ENCODE assay signal across 29 mouse cellular contexts in the genomic region with DNA sequence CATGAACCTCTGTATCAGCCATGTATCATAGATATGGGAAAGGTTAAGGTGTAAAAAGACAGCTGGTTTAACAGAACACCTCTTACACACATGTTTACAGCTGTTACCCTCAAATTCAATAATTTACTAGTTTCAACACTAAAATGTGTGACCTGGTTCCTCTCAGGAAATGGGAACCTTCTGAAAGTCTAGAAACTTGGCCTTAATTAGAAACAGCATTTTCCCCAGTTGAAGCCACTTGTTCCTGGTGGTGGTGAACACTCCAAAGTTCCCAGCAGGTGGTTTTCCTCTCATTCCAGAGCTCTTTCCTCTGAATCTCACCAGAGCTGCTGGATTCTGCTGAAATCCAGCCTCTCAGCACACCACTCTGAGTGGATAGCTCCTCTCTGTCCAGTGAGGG.
DNase-seq lines count a peak whose midpoint lies in the region; ATAC-seq and TF ChIP-seq lines count a peak whose summit lies in the region.
"Had no signal": no experiment of that assay in that cellular context is flagged by ENCODE, and none has a peak within 500 bp of the region (broad histone marks: within the 10 kb centered on the region; RNA-seq: fewer than 3 reads in every experiment).

No protein-coding gene starts in this region.

- no peak for TF ChIP-seq CTCF in layer of hippocampus, adult 2 months (conservative IDR thresholded peaks at IDR 0.05)

- H3K27me3 ChIP-seq in limb, embryonic 12.5 days: no peaks in the 10 kb centered on the region
- no peaks in the 10 kb centered on the region for H3K27me3 ChIP-seq in forebrain, embryonic 10.5 days (ENCODE audit: poor library complexity, severe bottlenecking)
- H3K27me3 ChIP-seq: embryonic facial prominence, embryonic 12.5 days; embryonic facial prominence, embryonic 15.5 days; heart, embryonic 12.5 days; heart, embryonic 15.5 days; hindbrain, embryonic 13.5 days had no signal

- no peak for ATAC-seq in limb, embryonic 12.5 days (ENCODE audit: insufficient number of reproducible peaks, insufficient read depth, low FRiP score, low TSS enrichment, low read depth)
- no peak for ATAC-seq in erythroblast, adult 5-6 weeks (replicated peaks; ENCODE audit: low FRiP score, poor library complexity, severe bottlenecking)
- ATAC-seq: activated CD4-positive, CD25-positive, alpha-beta regulatory T cell, adult 4 months; forebrain, embryonic 14.5 days; forebrain, postnatal 0 days; hindbrain, embryonic 16.5 days; inflammation-experienced regulatory T-cells, adult 6 months had no signal

- H3K27ac ChIP-seq in layer of hippocampus, adult 2 months: peak overlapping the region; percentile 78
- H3K27ac ChIP-seq in limb, embryonic 12.5 days: peak overlapping the region; percentile 62
- H3K27ac ChIP-seq in forebrain, embryonic 10.5 days: no peak overlapping the region
- H3K27ac ChIP-seq: embryonic facial prominence, embryonic 12.5 days; embryonic facial prominence, embryonic 15.5 days; heart, embryonic 15.5 days; hindbrain, embryonic 10.5 days; hindbrain, embryonic 13.5 days had no signal

- H3K36me3 ChIP-seq in limb, embryonic 12.5 days: no peaks in the 10 kb centered on the region
- no peaks in the 10 kb centered on the region for H3K36me3 ChIP-seq in forebrain, embryonic 10.5 days (replicated peaks)
- H3K36me3 ChIP-seq: embryonic facial prominence, embryonic 12.5 days; embryonic facial prominence, embryonic 15.5 days; heart, embryonic 12.5 days; heart, embryonic 15.5 days; hindbrain, embryonic 10.5 days; hindbrain, embryonic 13.5 days had no signal

- peaks cover 26% of the 10 kb centered on the region for H3K4me1 ChIP-seq in limb, embryonic 12.5 days (replicated peaks)
- H3K4me1 ChIP-seq in forebrain, embryonic 10.5 days: peaks cover 14% of the 10 kb centered on the region; the same call in 1 of the 2 replicates
- H3K4me1 ChIP-seq: embryonic facial prominence, embryonic 12.5 days; embryonic facial prominence, embryonic 15.5 days; heart, embryonic 12.5 days; heart, embryonic 15.5 days; hindbrain, embryonic 10.5 days; hindbrain, embryonic 13.5 days had no signal

- 0 out of 2 replicates have a peak overlapping the region, but pooled peaks have one; percentile 5 for H3K4me2 ChIP-seq in limb, embryonic 12.5 days
- H3K4me2 ChIP-seq: embryonic facial prominence, embryonic 12.5 days; embryonic facial prominence, embryonic 15.5 days; heart, embryonic 12.5 days; heart, embryonic 15.5 days; hindbrain, embryonic 13.5 days had no signal

- H3K4me3 ChIP-seq in layer of hippocampus, adult 2 months: no peak overlapping the region
- no peak overlapping the region for H3K4me3 ChIP-seq in limb, embryonic 12.5 days (replicated peaks)
- H3K4me3 ChIP-seq in forebrain, embryonic 10.5 days: no peak overlapping the region
- H3K4me3 ChIP-seq: embryonic facial prominence, embryonic 12.5 days; embryonic facial prominence, embryonic 15.5 days; erythroblast, embryonic 14.5 days; heart, embryonic 12.5 days; heart, embryonic 15.5 days; hindbrain, embryonic 10.5 days; hindbrain, embryonic 13.5 days had no signal

- H3K9me3 ChIP-seq in limb, embryonic 12.5 days: no peaks in the 10 kb centered on the region
- H3K9me3 ChIP-seq in forebrain, embryonic 10.5 days: no peaks in the 10 kb centered on the region
- H3K9me3 ChIP-seq: embryonic facial prominence, embryonic 12.5 days; embryonic facial prominence, embryonic 15.5 days; heart, embryonic 12.5 days; heart, embryonic 15.5 days; hindbrain, embryonic 10.5 days; hindbrain, embryonic 13.5 days had no signal

- no peak overlapping the region for H3K9ac ChIP-seq in limb, embryonic 12.5 days (replicated peaks)
- H3K9ac ChIP-seq: embryonic facial prominence, embryonic 12.5 days; embryonic facial prominence, embryonic 15.5 days; forebrain, postnatal 0 days; heart, embryonic 12.5 days; heart, embryonic 15.5 days; hindbrain, embryonic 13.5 days had no signal

- peak; percentile 40 for DNase-seq in embryo, embryonic 11 days
- no peak for DNase-seq in embryo, embryonic 9.5 days (ENCODE audit: extremely low spot score)
- no peak for DNase-seq in layer of hippocampus, adult 2 months (ENCODE audit: low spot score in 2 of 2)
- no peak for DNase-seq in layer of hippocampus, postnatal 10 days (ENCODE audit: low spot score in 2 of 2)
- DNase-seq in forebrain, embryonic 10.5 days (ENCODE audit: extremely low spot score, low spot score): no peak
- DNase-seq in urinary bladder, postnatal 36 days (ENCODE audit: low spot score in 2 of 2): no peak
- DNase-seq: adrenal gland, postnatal 10 days; adrenal gland, postnatal 36 days; cerebellum, adult 18-20 months; cerebellum, adult 9-10 months; cerebellum, postnatal 14 days; forebrain, postnatal 0 days; gastrocnemius, postnatal 25 days; heart, adult 18-20 months; heart, postnatal 10 days; heart, postnatal 36 days had no signal
